Mouse (Mus musculus) small intestine, adult 2 months (tissue): ENCODE measurements around the gene Cd79a. TPM values are rescaled to one million over a fixed set of nuclear protein-coding genes. Genes with fewer than 3 reads are reported as not detected.
"Not testable (repeated sequence)": the region's sequence is repeated elsewhere in the genome, so short reads cannot be mapped to it uniquely, and the experiment has no call there.

Experiments
- H3K27ac ChIP-seq: fragments of 200-500 bp; 2 replicates; pipeline ENCODE4 v1.5.1; 2012; ENCODE audit warnings: low read depth, low read length, control low read depth, inconsistent platforms; ENCODE audit not compliant: insufficient read depth
- H3K27me3 ChIP-seq: fragments of 200-500 bp; 2 replicates; pipeline ENCODE4 v1.6.1; 2012; ENCODE audit warnings: mild to moderate bottlenecking, moderate library complexity, low read length, inconsistent platforms; ENCODE audit not compliant: control insufficient read depth, insufficient read depth
- H3K36me3 ChIP-seq: fragments of 200-500 bp; 2 replicates; pipeline ENCODE4 v1.6.1; 2012; ENCODE audit warnings: mild to moderate bottlenecking, low read length, control low read depth, inconsistent platforms; ENCODE audit not compliant: control insufficient read depth, insufficient read depth
- H3K4me1 ChIP-seq: fragments of 200-500 bp; 2 replicates; pipeline ENCODE4 v1.6.1; 2012; ENCODE audit warnings: low read length, inconsistent platforms, mixed read lengths; ENCODE audit not compliant: control insufficient read depth, insufficient read depth, insufficient read length
- H3K4me3 ChIP-seq: fragments of 200-500 bp; 2 replicates; pipeline ENCODE4 v1.5.1; 2012; ENCODE audit warnings: low read depth, mild to moderate bottlenecking, control low read depth, inconsistent platforms, low read length, moderate library complexity
- CTCF ChIP-seq: fragments of 200-500 bp; IDR thresholded peaks from 2 replicates; pipeline ENCODE4 v1.5.1; 2012; ENCODE audit warnings: low read depth, mild to moderate bottlenecking, control low read depth, inconsistent platforms, low read length, moderate library complexity, mixed read lengths; ENCODE audit not compliant: insufficient replicate concordance, insufficient read length; ENCODE audit errors: extremely low read depth
- POLR2A ChIP-seq: fragments of 200-500 bp; IDR thresholded peaks from 2 replicates; pipeline ENCODE4 v1.6.1; 2012; ENCODE audit warnings: low read depth, mild to moderate bottlenecking, control low read depth, inconsistent platforms, low read length, moderate library complexity
- WGBS: fragments of 180-500 bp; shearing (Covaris S2); methylation state at CpG from one replicate; pipeline ENCODE4 v1.1.7; 2018; 5-methylcytosine and 5-hydroxymethylcytosine counted together
- polyA plus RNA-seq: library from polyadenylated mRNA; depleted of rRNA; stranded (reverse); fragments of >200 nt; gene quantifications from 2 replicates; pipeline ENCODE4 v1.2.3, GENCODE M21; 2012

Gene Cd79a
- polyA plus RNA-seq, 1 experiment = 54.3 TPM

GRCm38 (mm10) chr7:24886308-24886633, 10.9 kb upstream of the Cd79a start:
- no peak for TF ChIP-seq CTCF
- no peak for TF ChIP-seq POLR2A
- 19% methylated on average over 4 of the region's 4 CpGs for WGBS
- Histone ChIP-seq H3K27me3 (no peaks in the 10 kb centered on the region), H3K36me3 (peaks cover 43% of the 10 kb centered on the region), H3K4me1 (peaks cover 2% of the 10 kb centered on the region; the same call in 1 of the 2 replicates), H3K27ac (no peak overlapping the region), H3K4me3 (peak overlapping the region; percentile 45)

- Histone ChIP-seq H3K36me3 (peaks cover 43% of the 10 kb centered on the region), H3K4me3 (no peak overlapping the region), H3K27me3 (no peaks in the 10 kb centered on the region), H3K27ac (no peak overlapping the region), H3K4me1 (peaks cover 2% of the 10 kb centered on the region; the same call in 1 of the 2 replicates)
- WGBS = 47% methylated on average over 4 of the region's 4 CpGs
- TF ChIP-seq CTCF (no peak), POLR2A (no peak)
Measured at GRCm38 (mm10) chr7:24887096-24887495, 10.1 kb upstream of the Cd79a start.

- peaks cover 43% of the 10 kb centered on the region for H3K36me3 ChIP-seq
Measured at GRCm38 (mm10) chr7:24889431-24890220, 7.6 kb upstream of the Cd79a start.

GRCm38 (mm10) chr7:24890281-24891216, 6.6 kb upstream of the Cd79a start:
- Histone ChIP-seq H3K27ac (no peak overlapping the region), H3K4me3 (no peak overlapping the region), H3K36me3 (peaks cover 42% of the 10 kb centered on the region), H3K27me3 (no peaks in the 10 kb centered on the region), H3K4me1 (peaks cover 2% of the 10 kb centered on the region; the same call in 1 of the 2 replicates)
- peak; percentile 98; the same call in 1 of the 2 replicates for TF ChIP-seq CTCF
- TF ChIP-seq POLR2A = no peak
- WGBS = 24% methylated on average over 10 of the region's 10 CpGs

More at GRCm38 (mm10) chr7:24889431-24890220, 7.6 kb upstream of the Cd79a start:
- TF ChIP-seq CTCF (no peak), POLR2A (no peak)
- Histone ChIP-seq H3K27ac (no peak overlapping the region), H3K27me3 (no peaks in the 10 kb centered on the region), H3K4me3 (no peak overlapping the region), H3K4me1 (peaks cover 2% of the 10 kb centered on the region; the same call in 1 of the 2 replicates)
- WGBS = 71% methylated on average over 6 of the region's 6 CpGs

- Histone ChIP-seq H3K4me3 (no peak overlapping the region), H3K27ac (no peak overlapping the region)
- 70% methylated on average over 3 of the region's 3 CpGs for WGBS
Measured at GRCm38 (mm10) chr7:24891241-24892124, 5.7 kb upstream of the Cd79a start.

GRCm38 (mm10) chr7:24892125-24892583, 5.0 kb upstream of the Cd79a start:
- Histone ChIP-seq H3K27ac (no peak overlapping the region), H3K27me3 (no peaks in the 10 kb centered on the region), H3K36me3 (peaks cover 27% of the 10 kb centered on the region), H3K4me1 (no peaks in the 10 kb centered on the region), H3K4me3 (no peak overlapping the region)
- no peak for TF ChIP-seq POLR2A
- 48% methylated on average over 2 of the region's 2 CpGs for WGBS

More at GRCm38 (mm10) chr7:24891241-24892124, 5.7 kb upstream of the Cd79a start:
- Histone ChIP-seq H3K4me1 (no peaks in the 10 kb centered on the region), H3K36me3 (peaks cover 34% of the 10 kb centered on the region), H3K27me3 (no peaks in the 10 kb centered on the region)
- no peak for TF ChIP-seq POLR2A
- no peak for TF ChIP-seq CTCF

GRCm38 (mm10) chr7:24895749-24896148, 1.4 kb upstream of the Cd79a start:
- WGBS = 81% methylated on average over 2 of the region's 2 CpGs
- H3K27me3 ChIP-seq = not testable (repeated sequence)

More at GRCm38 (mm10) chr7:24895749-24896148, 1.4 kb upstream of the Cd79a start:
- not testable (repeated sequence) for H3K36me3 ChIP-seq, H3K4me3 ChIP-seq, H3K4me1 ChIP-seq, H3K27ac ChIP-seq
